Mouse (Mus musculus): Measurements from ENCODE around the gene Lpin3. TPM values are rescaled to one million over a fixed set of nuclear protein-coding genes. Genes with fewer than 3 reads are reported as not detected.
A peak's percentile ranks its signal among the peaks of the same experiment; 100 is the strongest.

Lpin3 gene
- polyA plus RNA-seq, 1 experiment from 2014 or later, result 0.66 TPM

GRCm38 (mm10) chr2:160905301-160905700 is 24.8 kb downstream of the Lpin3 start:
- Histone ChIP-seq H3K4me1 (replicated peaks; ENCODE audit: control insufficient read depth, insufficient read depth, low read length) (no peaks in the 10 kb centered on the region), H3K9me3 (ENCODE audit: control insufficient read depth, low read length) (no peaks in the 10 kb centered on the region), H3K27ac (no peak overlapping the region), H3K4me3 (replicated peaks; ENCODE audit: low read length) (no peak overlapping the region), H3K4me2 (replicated peaks) (no peak overlapping the region), H3K27me3 (ENCODE audit: control insufficient read depth, insufficient read depth, low read length) (peaks cover 9% of the 10 kb centered on the region), H3K9ac (no peak overlapping the region), H3K36me3 (replicated peaks; ENCODE audit: control insufficient read depth, insufficient read depth) (no peaks in the 10 kb centered on the region)
- ATAC-seq (ENCODE audit: low FRiP score) (no peak), DNase-seq (ENCODE audit: low spot score) (no peak)
- WGBS, result 97% methylated on average over 12 of the region's 12 CpGs

DNA sequence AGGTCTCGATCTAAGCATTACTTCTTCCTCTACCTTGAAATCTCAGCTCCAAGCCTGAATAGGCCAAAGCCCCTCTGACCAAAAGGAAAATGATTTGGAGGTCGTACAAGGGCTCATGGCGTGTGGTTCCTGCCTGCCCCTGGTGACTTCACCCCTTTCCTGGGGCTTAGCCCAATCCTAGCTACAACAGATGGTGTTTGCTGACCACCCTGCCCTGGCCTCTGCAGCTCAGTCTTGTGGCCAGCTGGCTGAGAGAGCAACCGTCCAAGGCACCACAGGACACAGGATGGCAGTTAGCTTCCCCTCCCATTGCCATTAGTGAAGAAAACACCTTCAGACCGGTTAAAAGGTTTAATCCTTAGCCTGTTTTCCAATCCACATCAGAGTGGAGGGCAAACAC is 25.6 kb downstream of the Lpin3 start:
- 73% methylated on average over 5 of the region's 5 CpGs for WGBS

GRCm38 (mm10) chr2:160908607-160909006 is 28.1 kb downstream of the Lpin3 start:
- 62% methylated on average over 18 of the region's 18 CpGs for WGBS
- Histone ChIP-seq H3K9ac (no peak overlapping the region), H3K4me2 (replicated peaks) (no peak overlapping the region), H3K27me3 (ENCODE audit: control insufficient read depth, insufficient read depth, low read length) (peaks cover 40% of the 10 kb centered on the region), H3K36me3 (replicated peaks; ENCODE audit: control insufficient read depth, insufficient read depth) (no peaks in the 10 kb centered on the region), H3K4me3 (replicated peaks; ENCODE audit: low read length) (no peak overlapping the region), H3K9me3 (ENCODE audit: control insufficient read depth, low read length) (no peaks in the 10 kb centered on the region), H3K27ac (no peak overlapping the region), H3K4me1 (replicated peaks; ENCODE audit: control insufficient read depth, insufficient read depth, low read length) (peaks cover 4% of the 10 kb centered on the region; the same call in 1 of the 2 replicates)
- ATAC-seq (ENCODE audit: low FRiP score) (no peak), DNase-seq (ENCODE audit: low spot score) (no peak)

More for the DNA sequence above, 25.6 kb downstream of the Lpin3 start:
- no peak for DNase-seq (ENCODE audit: low spot score)
- Histone ChIP-seq H3K9ac (no peak overlapping the region), H3K27ac (no peak overlapping the region), H3K36me3 (replicated peaks; ENCODE audit: control insufficient read depth, insufficient read depth) (no peaks in the 10 kb centered on the region), H3K9me3 (ENCODE audit: control insufficient read depth, low read length) (no peaks in the 10 kb centered on the region), H3K27me3 (ENCODE audit: control insufficient read depth, insufficient read depth, low read length) (peaks cover 17% of the 10 kb centered on the region), H3K4me3 (replicated peaks; ENCODE audit: low read length) (no peak overlapping the region), H3K4me2 (replicated peaks) (no peak overlapping the region), H3K4me1 (replicated peaks; ENCODE audit: control insufficient read depth, insufficient read depth, low read length) (no peaks in the 10 kb centered on the region)
- no peak for ATAC-seq (ENCODE audit: low FRiP score)

- H3K9ac ChIP-seq, result no peak overlapping the region
- H3K4me1 ChIP-seq (replicated peaks; ENCODE audit: control insufficient read depth, insufficient read depth, low read length), result peaks cover 4% of the 10 kb centered on the region; the same call in 1 of the 2 replicates
- ATAC-seq (ENCODE audit: low FRiP score) (no peak), DNase-seq (ENCODE audit: low spot score) (no peak)
- no peaks in the 10 kb centered on the region for H3K9me3 ChIP-seq (ENCODE audit: control insufficient read depth, low read length)
- no peak overlapping the region for H3K4me3 ChIP-seq (replicated peaks; ENCODE audit: low read length)
- H3K27ac ChIP-seq, result no peak overlapping the region
- 92% methylated on average over 5 of the region's 5 CpGs for WGBS
- H3K27me3 ChIP-seq (ENCODE audit: control insufficient read depth, insufficient read depth, low read length), result peaks cover 51% of the 10 kb centered on the region
- H3K4me2 ChIP-seq (replicated peaks), result no peak overlapping the region
- H3K36me3 ChIP-seq (replicated peaks; ENCODE audit: control insufficient read depth, insufficient read depth), result no peaks in the 10 kb centered on the region
These were observed 30.2 kb downstream of the Lpin3 start for GRCm38 (mm10) chr2:160910633-160911032.

DNA sequence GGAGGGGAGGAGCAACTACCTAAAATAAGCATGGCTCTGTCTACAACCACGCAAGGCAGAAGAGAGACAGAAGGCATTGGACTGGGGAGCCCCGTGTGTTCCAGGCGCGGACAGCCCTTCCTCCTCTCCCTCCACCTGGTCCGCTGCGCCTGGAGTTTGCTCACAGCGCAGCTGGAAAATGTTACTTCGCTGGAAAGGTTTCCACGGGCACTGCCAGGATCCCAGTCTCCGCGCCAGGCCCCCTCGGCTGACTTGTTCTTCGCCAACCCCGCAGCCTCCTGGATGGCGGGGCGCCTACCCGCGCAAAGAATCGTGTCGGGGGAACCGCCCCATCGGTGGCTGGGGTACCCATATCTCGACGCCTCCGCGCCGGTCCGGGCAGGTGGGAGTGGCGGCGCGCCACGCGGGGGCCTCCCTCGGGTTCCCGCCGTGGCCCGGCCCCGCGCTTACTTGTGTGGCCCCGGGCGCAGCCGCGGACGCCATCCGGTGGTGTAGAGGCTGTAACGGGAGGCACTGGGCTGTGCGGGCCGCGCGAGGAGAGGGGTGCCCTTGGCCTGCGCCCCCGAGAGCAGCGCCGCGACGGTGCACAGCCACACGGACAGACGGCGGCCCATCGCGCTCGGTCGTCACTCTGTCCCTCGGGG is 31.2 kb downstream of the Lpin3 start:
- no peaks in the 10 kb centered on the region for H3K36me3 ChIP-seq (replicated peaks; ENCODE audit: control insufficient read depth, insufficient read depth)
- no peak for DNase-seq (ENCODE audit: low spot score)
- H3K27me3 ChIP-seq (ENCODE audit: control insufficient read depth, insufficient read depth, low read length), result peaks cover 51% of the 10 kb centered on the region
- 2% methylated on average over 63 of the region's 64 CpGs for WGBS
- H3K27ac ChIP-seq, result no peak overlapping the region
- H3K9ac ChIP-seq, result peak overlapping the region; percentile 45
- ATAC-seq (ENCODE audit: low FRiP score), result peak; percentile 10; the same call in 1 of the 2 replicates
- peak overlapping the region; percentile 46 for H3K4me3 ChIP-seq (replicated peaks; ENCODE audit: low read length)
- H3K4me1 ChIP-seq (replicated peaks; ENCODE audit: control insufficient read depth, insufficient read depth, low read length), result peaks cover 7% of the 10 kb centered on the region; the same call in 1 of the 2 replicates
- H3K9me3 ChIP-seq (ENCODE audit: control insufficient read depth, low read length), result no peaks in the 10 kb centered on the region
- peak overlapping the region; percentile 73 for H3K4me2 ChIP-seq (replicated peaks)

- Histone ChIP-seq H3K9ac (peak within 1 kb of the TSS; percentile 45), H3K27ac (no peak within 1 kb of the TSS), H3K4me3 (replicated peaks; ENCODE audit: low read length) (peak within 1 kb of the TSS; percentile 46), H3K27me3 (ENCODE audit: control insufficient read depth, insufficient read depth, low read length) (peaks cover 51% of the 10 kb centered on the region), H3K36me3 (replicated peaks; ENCODE audit: control insufficient read depth, insufficient read depth) (no peaks in the 10 kb centered on the region), H3K4me2 (replicated peaks) (peak within 1 kb of the TSS; percentile 73), H3K9me3 (ENCODE audit: control insufficient read depth, low read length) (no peaks in the 10 kb centered on the region), H3K4me1 (replicated peaks; ENCODE audit: control insufficient read depth, insufficient read depth, low read length) (peaks cover 7% of the 10 kb centered on the region; the same call in 1 of the 2 replicates)
- ATAC-seq (ENCODE audit: low FRiP score) (peak; percentile 26; the same call in 1 of the 2 replicates), DNase-seq (ENCODE audit: low spot score) (no peak)
- 2% methylated on average over 44 of the region's 46 CpGs for WGBS
These were observed 31.8 kb downstream of the Lpin3 start, which contains the start of gene Emilin3 for GRCm38 (mm10) chr2:160912231-160912671. TSS of gene Emilin3 (minus strand) at chr2:160912328.

- 83% methylated on average over 9 of the region's 9 CpGs for WGBS
- H3K4me1 ChIP-seq (replicated peaks; ENCODE audit: control insufficient read depth, insufficient read depth, low read length), result peaks cover 7% of the 10 kb centered on the region; the same call in 1 of the 2 replicates
- H3K4me3 ChIP-seq (replicated peaks; ENCODE audit: low read length), result no peak overlapping the region
- H3K9ac ChIP-seq, result no peak overlapping the region
- H3K27me3 ChIP-seq (ENCODE audit: control insufficient read depth, insufficient read depth, low read length), result peaks cover 48% of the 10 kb centered on the region
- H3K4me2 ChIP-seq (replicated peaks), result no peak overlapping the region
- H3K9me3 ChIP-seq (ENCODE audit: control insufficient read depth, low read length), result no peaks in the 10 kb centered on the region
- H3K36me3 ChIP-seq (replicated peaks; ENCODE audit: control insufficient read depth, insufficient read depth), result no peaks in the 10 kb centered on the region
- ATAC-seq (ENCODE audit: low FRiP score) (no peak), DNase-seq (ENCODE audit: low spot score) (no peak)
- no peak overlapping the region for H3K27ac ChIP-seq
These were observed 34.2 kb downstream of the Lpin3 start for GRCm38 (mm10) chr2:160914656-160915055.

- peaks cover 7% of the 10 kb centered on the region; the same call in 1 of the 2 replicates for H3K4me1 ChIP-seq (replicated peaks; ENCODE audit: control insufficient read depth, insufficient read depth, low read length)
- no peak for ATAC-seq (ENCODE audit: low FRiP score)
- no peak overlapping the region for H3K27ac ChIP-seq
- no peaks in the 10 kb centered on the region for H3K9me3 ChIP-seq (ENCODE audit: control insufficient read depth, low read length)
- H3K4me2 ChIP-seq (replicated peaks), result no peak overlapping the region
- DNase-seq (ENCODE audit: low spot score), result no peak
- H3K9ac ChIP-seq, result no peak overlapping the region
- H3K4me3 ChIP-seq (replicated peaks; ENCODE audit: low read length), result no peak overlapping the region
- WGBS, result 77% methylated on average over 13 of the region's 13 CpGs
- no peaks in the 10 kb centered on the region for H3K36me3 ChIP-seq (replicated peaks; ENCODE audit: control insufficient read depth, insufficient read depth)
- peaks cover 34% of the 10 kb centered on the region for H3K27me3 ChIP-seq (ENCODE audit: control insufficient read depth, insufficient read depth, low read length)
These were observed 35.5 kb downstream of the Lpin3 start for GRCm38 (mm10) chr2:160915821-160916610.

- H3K27ac ChIP-seq, result no peak overlapping the region
- 55% methylated on average over 8 of the region's 8 CpGs for WGBS
- H3K4me3 ChIP-seq (replicated peaks; ENCODE audit: low read length), result no peak overlapping the region
- H3K9me3 ChIP-seq (ENCODE audit: control insufficient read depth, low read length), result no peaks in the 10 kb centered on the region
- H3K27me3 ChIP-seq (ENCODE audit: control insufficient read depth, insufficient read depth, low read length), result peaks cover 27% of the 10 kb centered on the region
- no peak overlapping the region for H3K9ac ChIP-seq
- no peak overlapping the region for H3K4me2 ChIP-seq (replicated peaks)
- no peaks in the 10 kb centered on the region for H3K36me3 ChIP-seq (replicated peaks; ENCODE audit: control insufficient read depth, insufficient read depth)
- DNase-seq (ENCODE audit: low spot score) (no peak), ATAC-seq (ENCODE audit: low FRiP score) (no peak)
- H3K4me1 ChIP-seq (replicated peaks; ENCODE audit: control insufficient read depth, insufficient read depth, low read length), result peaks cover 2% of the 10 kb centered on the region; the same call in 1 of the 2 replicates
These were observed 36.2 kb downstream of the Lpin3 start for GRCm38 (mm10) chr2:160916714-160917113.
